Mouse (Mus musculus) gastrocnemius, adult 2 months (tissue): ENCODE measurements at regions not wholly inside any gene's neighbourhood (a gene's known extent, or its start where the extent isn't known, plus 50 kb on each side); places are given as distances from the start of the nearest gene placed in this dataset.
A peak's percentile ranks its signal among the peaks of the same experiment; 100 is the strongest.
"Not testable (repeated sequence)": the region's sequence is repeated elsewhere in the genome, so short reads cannot be mapped to it uniquely, and the experiment has no call there.

ENCODE experiments used
- DNase-seq: peaks from one replicate; pipeline ENCODE4 v3.0.0; 2022
- H3K27ac ChIP-seq: fragments of 200-600 bp; 2 replicates; pipeline ENCODE4 v1.8.1; 2022; ENCODE audit warnings: mild to moderate bottlenecking
- H3K4me3 ChIP-seq: fragments of 200-600 bp; 2 replicates; pipeline ENCODE4 v1.8.1; 2022; ENCODE audit warnings: mild to moderate bottlenecking, moderate library complexity
- CTCF ChIP-seq: fragments of 200-600 bp; IDR thresholded peaks from 2 replicates; pipeline ENCODE4 v1.8.1; 2022; ENCODE audit warnings: antibody characterized with exemption, mild to moderate bottlenecking, moderate library complexity
- intact Hi-C: fragments of 180-260 bp; cut with DNase I; formaldehyde crosslinking; loops from one replicate; pipeline ENCODE4 v1.15.1; 2025

GRCm38 (mm10) chr8:19588715-19589114 lies 93.8 kb downstream of the Defb7 start:
- TF ChIP-seq CTCF: peak; percentile 9; the same call in 1 of the 2 replicates
- no peak overlapping the region for H3K27ac ChIP-seq
- no peak overlapping the region for H3K4me3 ChIP-seq
- intact Hi-C loops: no loop called here
- DNase-seq: no peak

- intact Hi-C loops, H3K4me3 ChIP-seq, H3K27ac ChIP-seq, DNase-seq: not testable (repeated sequence)
Observed at GRCm38 (mm10) chr8:19601542-19601941, 106.6 kb downstream of the Defb7 start.

- no peak overlapping the region for H3K4me3 ChIP-seq
- TF ChIP-seq CTCF: no peak
- intact Hi-C loops: no loop called here
- no peak for DNase-seq
- no peak overlapping the region for H3K27ac ChIP-seq
Observed at GRCm38 (mm10) chr8:19606586-19606985, 111.7 kb downstream of the Defb7 start.

- Histone ChIP-seq H3K4me3 (no peak overlapping the region), H3K27ac (no peak overlapping the region)
- DNase-seq: no peak
- TF ChIP-seq CTCF: no peak
- intact Hi-C loops: no loop called here
Observed at GRCm38 (mm10) chr8:19627514-19627913, 101.9 kb upstream of the 4930467E23Rik start.

- H3K4me3 ChIP-seq, intact Hi-C loops, DNase-seq, H3K27ac ChIP-seq: not testable (repeated sequence)
Observed at GRCm38 (mm10) chr8:19648591-19648990, 80.8 kb upstream of the 4930467E23Rik start.
